Mouse (Mus musculus) lung, embryonic 14.5 days (tissue): ENCODE measurements around the gene Gnao1. TPM values are rescaled to one million over a fixed set of nuclear protein-coding genes. Genes with fewer than 3 reads are reported as not detected.

Source experiments
- ATAC-seq: fragments of 200-750 bp; cut with Nextera tagmentation; 2 replicates; pipeline ENCODE4 v1.8.0; 2017; ENCODE audit warnings: mild to moderate bottlenecking, moderate TSS enrichment, moderate library complexity; ENCODE audit not compliant: insufficient read depth
- DNase-seq: peaks from one replicate; pipeline ENCODE4 v3.0.0-alpha.2; 2015
- H3K27ac ChIP-seq: fragments of 300-500 bp; sonication (generic); 2 replicates; pipeline ENCODE4 v1.5.1; 2014; ENCODE audit warnings: low read depth, mild to moderate bottlenecking, moderate library complexity
- H3K27me3 ChIP-seq: fragments of 300-500 bp; sonication (generic); 2 replicates; pipeline ENCODE4 v1.6.1; 2014; ENCODE audit warnings: low read length, control low read depth; ENCODE audit not compliant: insufficient read depth
- H3K36me3 ChIP-seq: fragments of 300-500 bp; sonication (generic); 2 replicates; pipeline ENCODE4 v1.6.1; 2014; ENCODE audit warnings: control low read depth; ENCODE audit not compliant: insufficient read depth
- H3K4me1 ChIP-seq: fragments of 300-500 bp; sonication (generic); 2 replicates; pipeline ENCODE4 v1.6.1; 2014; ENCODE audit warnings: antibody characterized with exemption, control low read depth; ENCODE audit not compliant: insufficient read depth
- H3K4me2 ChIP-seq: fragments of 300-500 bp; sonication (generic); 2 replicates; pipeline ENCODE4 v1.6.1; 2014; ENCODE audit warnings: mild to moderate bottlenecking
- H3K4me3 ChIP-seq: fragments of 300-500 bp; sonication (generic); 2 replicates; pipeline ENCODE4 v1.5.1; 2014; ENCODE audit warnings: low read depth, low read length
- H3K9ac ChIP-seq: fragments of 300-500 bp; sonication (generic); 2 replicates; pipeline ENCODE4 v1.6.1; 2014
- H3K9me3 ChIP-seq: fragments of 300-500 bp; sonication (generic); 2 replicates; pipeline ENCODE4 v1.6.1; 2016; ENCODE audit warnings: low read depth, low read length, control low read depth
- CTCF ChIP-seq: IDR thresholded peaks from 2 replicates; pipeline ENCODE4 v1.5.1; 2016; ENCODE audit warnings: antibody characterized with exemption, low read depth
- WGBS: fragments of 180-500 bp; shearing (Covaris S2); extraction: QIAGEN DNeasy Blood & Tissue Kit; methylation state at CpG from one replicate; pipeline ENCODE4 v1.1.7; 2014; 5-methylcytosine and 5-hydroxymethylcytosine counted together
- microRNA-seq: library from miRNA; unstranded; fragments of <30 nt; microRNA quantifications from one replicate; pipeline ENCODE4, GENCODE M21; 2016; ENCODE audit warnings: borderline number of aligned reads
- polyA plus RNA-seq: library from polyadenylated mRNA; unstranded; fragments of >200 nt; fragmentation: Nextera tagmentation; extraction: Ambion mirVana; gene quantifications from 2 replicates; pipeline ENCODE4 v1.2.1, GENCODE M21; 2014

The Gnao1 gene
- polyA plus RNA-seq, 1 experiment from 2014 or later, result 1.8 TPM

DNA sequence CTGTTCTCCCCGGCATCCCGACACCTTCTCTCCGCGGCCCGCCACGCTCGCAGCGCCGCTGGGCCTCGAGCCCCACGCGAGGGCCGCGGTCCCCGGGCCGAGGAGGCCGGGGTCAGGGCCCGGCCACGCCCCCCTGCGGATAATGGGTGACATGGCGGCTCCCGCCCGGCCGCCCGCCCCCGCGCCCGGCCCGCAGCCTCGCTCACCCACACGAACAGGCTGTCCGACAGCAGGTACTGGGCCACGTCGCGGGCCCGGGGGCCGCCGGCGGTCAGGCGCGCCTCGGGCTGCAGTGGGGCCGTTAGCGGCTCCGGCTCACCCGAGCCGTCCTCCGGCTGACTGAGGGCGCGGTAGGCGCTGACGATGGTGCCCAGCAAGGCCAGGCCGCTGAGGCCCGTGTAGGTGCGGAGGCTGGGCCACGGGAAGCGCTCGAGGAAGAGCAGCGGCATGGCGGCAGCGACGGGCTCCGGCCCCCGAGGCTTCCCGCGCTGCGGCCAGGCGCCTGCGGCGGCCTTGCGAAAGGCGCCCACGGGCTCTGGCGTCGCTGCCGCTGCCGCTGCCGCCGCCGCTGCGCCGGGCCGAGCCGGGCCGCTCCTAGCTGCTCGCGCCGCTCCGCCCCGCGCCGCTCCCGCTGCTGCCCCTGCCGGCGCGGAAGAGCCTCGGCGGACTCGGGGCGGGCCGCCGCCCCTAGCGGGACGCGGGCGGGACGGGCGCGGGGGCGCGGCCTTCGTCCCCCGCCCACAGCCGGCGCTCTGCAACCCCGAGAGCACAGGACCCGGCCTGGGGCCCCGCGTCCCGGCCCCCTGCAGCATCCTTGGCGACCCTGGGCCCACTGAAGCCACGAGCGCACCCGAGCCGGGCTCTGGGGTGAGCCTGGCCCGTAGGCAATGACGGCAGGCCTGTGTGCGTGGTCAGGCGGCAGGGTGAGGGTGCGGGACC, 202.5 kb downstream of the Gnao1 start, which contains the start of gene Amfr:
Gene Amfr, minus strand, starts transcription at position 830 of the 939 bp plus-strand sequence.
- peak within 1 kb of the TSS; percentile 94 for H3K27ac ChIP-seq
- peak within 1 kb of the TSS; percentile 94 for H3K4me3 ChIP-seq
- H3K9me3 ChIP-seq, result no peaks in the 10 kb centered on the region
- DNase-seq (peak; percentile 89), ATAC-seq (peak; percentile 94)
- H3K27me3 ChIP-seq, result no peaks in the 10 kb centered on the region
- 0 out of 2 replicates have a peak, but pooled peaks cover 6% of the 10 kb centered on the region for H3K36me3 ChIP-seq
- H3K9ac ChIP-seq, result peak within 1 kb of the TSS; percentile 94
- WGBS, result under 1% methylated on average over 120 of the region's 130 CpGs
- H3K4me2 ChIP-seq, result peak within 1 kb of the TSS; percentile 93
- TF ChIP-seq CTCF, result 0 out of 2 replicates have a peak, but pooled peaks have one; percentile 1
- peaks cover 18% of the 10 kb centered on the region for H3K4me1 ChIP-seq

- Histone ChIP-seq H3K4me2 (peak overlapping the region; percentile 93), H3K36me3 (0 out of 2 replicates have a peak, but pooled peaks cover 6% of the 10 kb centered on the region), H3K4me1 (peaks cover 18% of the 10 kb centered on the region), H3K27me3 (no peaks in the 10 kb centered on the region), H3K9me3 (no peaks in the 10 kb centered on the region), H3K9ac (peak overlapping the region; percentile 94), H3K4me3 (peak overlapping the region; percentile 94), H3K27ac (0 out of 2 replicates have a peak overlapping the region, but pooled peaks have one; percentile 94)
- peak; percentile 17 for DNase-seq
- TF ChIP-seq CTCF, result no peak
- 22% methylated on average over 7 of the region's 7 CpGs for WGBS
- no peak for ATAC-seq
Measured at GRCm38 (mm10) chr8:94013026-94013612, 203.4 kb downstream of the Gnao1 start.

Small RNA genes within 50 kb of the gene (microRNA-seq; reads per million reads assigned to microRNA genes)
- not detected for gene Gm24159

Other genes with a start within 250 kb of the Gnao1 start
- 53.6 and 54.7 TPM in 2 replicates for gene Amfr, start 202.9 kb downstream of the Gnao1 start, polyA plus RNA-seq
- 134 and 140 TPM in 2 replicates for gene Nudt21, start 227.1 kb downstream of the Gnao1 start, polyA plus RNA-seq
- gene Ogfod1, start 227.2 kb downstream of the Gnao1 start, polyA plus RNA-seq, result 14.2 and 17.3 TPM in 2 replicates